Mouse (Mus musculus) CH12.LX (cell line): ENCODE data around the gene Net1. TPM values are rescaled to one million over a fixed set of nuclear protein-coding genes. Genes with fewer than 3 reads are reported as not detected.

ENCODE experiments used
- DNase-seq: peaks from one replicate; pipeline ENCODE4 v3.0.0-alpha.2; 2013; ENCODE audit errors: extremely low read depth
- H3K27ac ChIP-seq: 2 replicates; pipeline ENCODE4 v1.5.1; 2012; ENCODE audit warnings: low read depth, mild to moderate bottlenecking, control low read depth, moderate library complexity; ENCODE audit not compliant: insufficient read depth
- H3K27me3 ChIP-seq: replicated peaks from 2 replicates; pipeline ENCODE3; 2012; ENCODE audit warnings: inconsistent platforms
- H3K36me3 ChIP-seq, 2 experiments: replicated peaks in 1 of 2; 2 replicates each; pipeline versions ENCODE3 to v1.6.1; 2012; ENCODE audit warnings: inconsistent platforms in 1 of 2, low read length in 1 of 2, mild to moderate bottlenecking in 1 of 2, mixed read lengths in 1 of 2, moderate library complexity in 1 of 2; ENCODE audit not compliant: control insufficient read depth in 1 of 2, insufficient read depth in 1 of 2
- H3K4me1 ChIP-seq, 2 experiments: 2 replicates each; pipeline ENCODE4 v1.6.1; 2012; ENCODE audit warnings: inconsistent platforms in 1 of 2, moderate library complexity in 1 of 2; ENCODE audit not compliant: insufficient read depth in 2 of 2, control insufficient read depth in 1 of 2
- H3K4me2 ChIP-seq: 2 replicates; pipeline ENCODE4 v1.6.1; 2012; ENCODE audit warnings: low read depth, mild to moderate bottlenecking, control low read depth; ENCODE audit not compliant: poor library complexity, insufficient read depth, severe bottlenecking
- H3K4me3 ChIP-seq, 3 experiments: fragments of 150-350 bp in 1 of 3; sonication (generic) in 1 of 3; replicated peaks in 1 of 3; 2 replicates each; pipeline versions ENCODE3 to v1.5.1; 2011 to 2012; ENCODE audit warnings: low read depth in 2 of 3, low read length in 2 of 3, mild to moderate bottlenecking in 2 of 3, moderate library complexity in 2 of 3, control low read depth in 1 of 3, improper control_type of control experiment in 1 of 3, inconsistent platforms in 1 of 3, mixed read lengths in 1 of 3; ENCODE audit not compliant: poor library complexity in 1 of 3
- H3K79me2 ChIP-seq: replicated peaks from 2 replicates; pipeline ENCODE4 v1.6.1; 2012; ENCODE audit warnings: mild to moderate bottlenecking, moderate library complexity; ENCODE audit not compliant: control insufficient read depth, poor library complexity, insufficient read depth, severe bottlenecking; ENCODE audit errors: extremely low read depth
- H3K9ac ChIP-seq: 2 replicates; pipeline ENCODE4 v1.6.1; 2012; ENCODE audit warnings: low read depth, mild to moderate bottlenecking, control low read depth, moderate library complexity; ENCODE audit not compliant: insufficient read depth
- H3K9me3 ChIP-seq: replicated peaks from 2 replicates; pipeline ENCODE3; 2012; ENCODE audit warnings: low read length, inconsistent platforms, mixed read lengths
- CHD1 ChIP-seq: IDR thresholded peaks from 2 replicates; pipeline ENCODE4 v1.6.1; 2012; ENCODE audit warnings: low read depth, low read length, improper control_type of control experiment, inconsistent platforms
- CHD2 ChIP-seq: IDR thresholded peaks from 2 replicates; pipeline ENCODE4 v1.6.1; 2011; ENCODE audit warnings: low read length, improper control_type of control experiment
- ELF1 ChIP-seq: IDR thresholded peaks from 2 replicates; pipeline ENCODE4 v1.6.1; 2014; ENCODE audit warnings: low read depth, mild to moderate bottlenecking, inconsistent platforms, low read length, improper control_type of control experiment
- EP300 ChIP-seq: IDR thresholded peaks from 2 replicates; pipeline ENCODE4 v1.6.1; 2011; ENCODE audit warnings: low read length, improper control_type of control experiment
- ETS1 ChIP-seq: conservative IDR thresholded peaks from 2 replicates; pipeline ENCODE4 v1.6.1; 2012; ENCODE audit warnings: low read depth, mild to moderate bottlenecking, inconsistent platforms, low read length, improper control_type of control experiment, moderate library complexity
- GABPA ChIP-seq: IDR thresholded peaks from 2 replicates; pipeline ENCODE4 v1.6.1; 2012; ENCODE audit warnings: low read depth, low read length, improper control_type of control experiment, inconsistent platforms; ENCODE audit not compliant: insufficient replicate concordance
- HCFC1 ChIP-seq: IDR thresholded peaks from 2 replicates; pipeline ENCODE4 v1.6.1; 2012; ENCODE audit warnings: low read depth, mild to moderate bottlenecking, inconsistent platforms, low read length, improper control_type of control experiment
- IRF4 ChIP-seq: IDR thresholded peaks from 2 replicates; pipeline ENCODE4 v1.6.1; 2014; ENCODE audit warnings: low read depth, mild to moderate bottlenecking, inconsistent platforms, low read length, improper control_type of control experiment
- JUN ChIP-seq: IDR thresholded peaks from 2 replicates; pipeline ENCODE4 v1.6.1; 2011; ENCODE audit warnings: low read depth, mild to moderate bottlenecking, low read length, improper control_type of control experiment, moderate library complexity; ENCODE audit not compliant: insufficient read depth
- JUND ChIP-seq: conservative IDR thresholded peaks from 2 replicates; pipeline ENCODE4 v1.6.1; 2011; ENCODE audit warnings: low read depth, low read length, improper control_type of control experiment
- KAT2A ChIP-seq: IDR thresholded peaks from 2 replicates; pipeline ENCODE4 v1.6.1; 2012; ENCODE audit warnings: low read length, improper control_type of control experiment, inconsistent platforms; ENCODE audit not compliant: insufficient replicate concordance
- MAFK ChIP-seq: IDR thresholded peaks from 2 replicates; pipeline ENCODE4 v1.6.1; 2011; ENCODE audit warnings: low read length, improper control_type of control experiment; ENCODE audit not compliant: insufficient replicate concordance
- MAX ChIP-seq: IDR thresholded peaks from 2 replicates; pipeline ENCODE4 v1.6.1; 2011; ENCODE audit warnings: low read length, improper control_type of control experiment
- MYC ChIP-seq: IDR thresholded peaks from 2 replicates; pipeline ENCODE4 v1.6.1; 2011; ENCODE audit warnings: low read depth, mild to moderate bottlenecking, improper control_type of control experiment, low read length
- NELFE ChIP-seq: IDR thresholded peaks from 2 replicates; pipeline ENCODE4 v1.6.1; 2011; ENCODE audit warnings: low read depth, low read length, improper control_type of control experiment
- NRF1 ChIP-seq: IDR thresholded peaks from 2 replicates; pipeline ENCODE4 v1.6.1; 2014; ENCODE audit warnings: low read depth, mild to moderate bottlenecking, inconsistent platforms, low read length, improper control_type of control experiment, moderate library complexity
- POLR2A ChIP-seq: IDR thresholded peaks from 2 replicates; pipeline ENCODE4 v1.6.1; 2011; ENCODE audit warnings: low read depth, mild to moderate bottlenecking, improper control_type of control experiment, low read length
- POLR2AphosphoS2 ChIP-seq: IDR thresholded peaks from 2 replicates; pipeline ENCODE4 v1.6.1; 2011; ENCODE audit warnings: low read depth, low read length, improper control_type of control experiment
- RAD21 ChIP-seq: IDR thresholded peaks from 2 replicates; pipeline ENCODE4 v1.6.1; 2011; ENCODE audit warnings: low read depth, mild to moderate bottlenecking, low read length, improper control_type of control experiment, moderate library complexity
- RCOR1 ChIP-seq: conservative IDR thresholded peaks from 2 replicates; pipeline ENCODE4 v1.6.1; 2012; ENCODE audit warnings: low read depth, mild to moderate bottlenecking, inconsistent platforms, low read length, improper control_type of control experiment
- SIN3A ChIP-seq: IDR thresholded peaks from 2 replicates; pipeline ENCODE4 v1.6.1; 2012; ENCODE audit warnings: low read length, improper control_type of control experiment, inconsistent platforms
- TCF12 ChIP-seq: IDR thresholded peaks from 2 replicates; pipeline ENCODE4 v1.6.1; 2014; ENCODE audit warnings: low read depth, mild to moderate bottlenecking, inconsistent platforms, low read length, improper control_type of control experiment
- UBTF ChIP-seq: IDR thresholded peaks from 2 replicates; pipeline ENCODE4 v1.6.1; 2012; ENCODE audit warnings: low read depth, mild to moderate bottlenecking, inconsistent platforms, low read length, improper control_type of control experiment, moderate library complexity
- USF1 ChIP-seq: IDR thresholded peaks from 2 replicates; pipeline ENCODE4 v1.6.1; 2014; ENCODE audit warnings: low read depth, mild to moderate bottlenecking, inconsistent platforms, low read length, improper control_type of control experiment
- USF2 ChIP-seq: conservative IDR thresholded peaks from 2 replicates; pipeline ENCODE4 v1.6.1; 2011; ENCODE audit warnings: low read depth, low read length, improper control_type of control experiment
- ZC3H11A ChIP-seq: IDR thresholded peaks from 2 replicates; pipeline ENCODE4 v1.6.1; 2012; ENCODE audit warnings: low read depth, mild to moderate bottlenecking, inconsistent platforms, low read length, improper control_type of control experiment
- ZKSCAN1 ChIP-seq: IDR thresholded peaks from 2 replicates; pipeline ENCODE4 v1.6.1; 2012; ENCODE audit warnings: low read depth, inconsistent platforms, low read length, improper control_type of control experiment, borderline replicate concordance
- ZMIZ1 ChIP-seq: IDR thresholded peaks from 2 replicates; pipeline ENCODE4 v1.6.1; 2012; ENCODE audit warnings: low read depth, mild to moderate bottlenecking, inconsistent platforms, low read length, improper control_type of control experiment
- dilution Hi-C: fragments of 300-500 bp; cut with MboI; formaldehyde crosslinking; loops from 2 replicates; pipeline ENCODE4 v1.14.3; 2020; ENCODE audit warnings: low sequenced_read_pairs; ENCODE audit not compliant: extremely low pct_unique_long_range_greater_than_20kb, extremely low pct_ligation_motif_present
- in situ Hi-C: fragments of 300-500 bp; cut with MboI; formaldehyde crosslinking; loops from 3 replicates; pipeline ENCODE4 v1.14.3; 2019; ENCODE audit warnings: low sequenced_read_pairs, low pct_ligation_motif_present, low pct_unique_long_range_greater_than_20kb, mixed read lengths
- polyA plus RNA-seq: library from polyadenylated mRNA; unstranded; fragments of >175 nt; gene quantifications from 2 replicates; pipeline ENCODE4 v1.2.1, GENCODE M21; 2012; ENCODE audit warnings: low read depth; ENCODE audit not compliant: insufficient read length
- total RNA-seq, 2 experiments: library from RNA; depleted of rRNA; stranded (reverse); fragments of 300-350 nt in 1 of 2; fragments of >200 nt in 1 of 2; gene quantifications; 2 replicates each; pipeline ENCODE4 v1.2.3; 2012 to 2014

Net1 gene
- total and polyA plus RNA-seq, 3 experiments: 15.7 to 46.4 (median 22.7) TPM

GRCm38 (mm10) chr13:3877185-3877584 lies 40.8 kb downstream of the Net1 start:
- dilution Hi-C loops (no loop called here), in situ Hi-C loops (loop anchor here (25.0 kb wide), 1 partner anchor 115 kb away; no protein-coding TSS in a partner anchor)
- Histone ChIP-seq H3K27me3 (no peaks in the 10 kb centered on the region), H3K9me3 (no peaks in the 10 kb centered on the region), H3K79me2 (no peaks in the 10 kb centered on the region), H3K4me1 (no peaks in the 10 kb centered on the region), H3K4me2 (no peak overlapping the region), H3K9ac (no peak overlapping the region), H3K4me3 (no peak overlapping the region), H3K27ac (no peak overlapping the region), H3K36me3 (peaks cover 7 to 24% of the 10 kb centered on the region in 2 experiments)
- no peak for TF ChIP-seq TCF12
- no peak for DNase-seq

DNA sequence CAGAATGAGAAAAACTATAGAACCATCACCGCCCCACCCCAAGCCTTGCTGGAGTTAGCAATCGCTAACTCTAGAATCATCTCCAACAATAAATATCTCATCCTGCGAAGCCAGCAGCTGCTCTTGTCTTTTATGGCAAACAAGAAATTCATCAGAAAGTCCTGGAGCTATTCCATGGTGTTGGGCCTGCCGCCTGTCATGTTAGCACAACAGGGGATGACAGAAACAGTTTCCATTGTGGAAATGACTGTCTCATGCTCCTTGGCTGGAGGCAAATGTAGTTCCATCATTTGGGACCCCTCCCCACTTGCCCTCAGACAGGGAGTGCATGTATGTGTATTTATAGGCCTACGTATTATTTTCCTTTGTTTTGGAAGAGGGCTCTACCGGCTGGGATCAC lies 41.6 kb downstream of the Net1 start:
- TF ChIP-seq POLR2A (no peak), CHD1 (no peak), UBTF (no peak), ZMIZ1 (no peak), MYC (no peak), HCFC1 (no peak), ZKSCAN1 (no peak), ELF1 (no peak), KAT2A (no peak)
- no peak for DNase-seq
- H3K79me2 ChIP-seq: no peaks in the 10 kb centered on the region
- H3K4me3 ChIP-seq: no peak overlapping the region
- in situ Hi-C loops (loop anchor here (25.0 kb wide), 1 partner anchor 114 kb away; no protein-coding TSS in a partner anchor), dilution Hi-C loops (no loop called here)
- peaks cover 1 to 16% of the 10 kb centered on the region in 2 experiments for H3K36me3 ChIP-seq
- no peak overlapping the region for H3K27ac ChIP-seq
- H3K9me3 ChIP-seq: no peaks in the 10 kb centered on the region
- no peak overlapping the region for H3K4me2 ChIP-seq
- no peak overlapping the region for H3K9ac ChIP-seq
- no peaks in the 10 kb centered on the region for H3K4me1 ChIP-seq
- H3K27me3 ChIP-seq: no peaks in the 10 kb centered on the region

DNA sequence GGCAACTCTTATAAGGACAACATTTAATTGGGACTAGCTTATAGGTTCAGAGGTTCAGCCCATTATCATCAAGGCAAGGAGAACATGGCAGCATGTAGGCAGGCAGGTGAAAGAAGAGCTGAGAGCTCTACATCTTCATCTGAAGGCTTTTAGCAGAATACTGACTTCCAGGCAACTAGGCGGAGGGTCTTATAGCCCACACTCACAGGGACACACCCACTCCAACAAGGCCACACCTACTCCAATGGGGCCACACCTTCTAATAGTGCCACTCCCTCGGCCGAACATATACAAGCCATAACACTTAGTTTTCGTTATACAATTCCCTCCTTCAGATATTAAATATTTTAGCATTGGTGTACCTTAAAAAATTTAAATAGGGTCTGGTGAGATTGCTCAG lies 45.2 kb downstream of the Net1 start:
- no peak overlapping the region for H3K27ac ChIP-seq
- H3K9me3 ChIP-seq: no peaks in the 10 kb centered on the region
- dilution Hi-C loops (no loop called here), in situ Hi-C loops (no loop called here)
- DNase-seq: no peak
- H3K9ac ChIP-seq: no peak overlapping the region
- H3K79me2 ChIP-seq: no peaks in the 10 kb centered on the region
- no peaks in the 10 kb centered on the region for H3K27me3 ChIP-seq
- no peaks in the 10 kb centered on the region for H3K4me1 ChIP-seq
- H3K4me3 ChIP-seq: no peak overlapping the region
- no peak overlapping the region for H3K4me2 ChIP-seq
- TF ChIP-seq ZC3H11A: no peak
- no peak for TF ChIP-seq USF2
- TF ChIP-seq CHD2: no peak
- TF ChIP-seq SIN3A: no peak
- TF ChIP-seq RAD21: no peak
- no peak for TF ChIP-seq KAT2A
- no peak for TF ChIP-seq MAFK
- TF ChIP-seq ETS1: no peak
- no peak for TF ChIP-seq USF1
- no peak for TF ChIP-seq POLR2AphosphoS2
- TF ChIP-seq NELFE: no peak
- no peak for TF ChIP-seq EP300
- no peak for TF ChIP-seq POLR2A
- TF ChIP-seq GABPA: no peak
- TF ChIP-seq MAX: no peak
- no peak for TF ChIP-seq JUN
- no peak for TF ChIP-seq JUND
- no peak for TF ChIP-seq NRF1
- no peak for TF ChIP-seq RCOR1
- no peak for TF ChIP-seq IRF4
- no peaks in the 10 kb centered on the region for H3K36me3 ChIP-seq
